Mouse (Mus musculus): ENCODE data around the gene Itprid1. TPM values are rescaled to one million over a fixed set of nuclear protein-coding genes. Genes with fewer than 3 reads are reported as not detected.

The Itprid1 gene
- not detected for total RNA-seq (2021)

- DNase-seq: no peak
- intact Hi-C loops (cut with DNase I): no loop called here
These were observed at the start of gene Itprid1 for GRCm38 (mm10) chr6:55836650-55837320. Itprid1 (plus strand) TSS chr6:55836895.

GRCm38 (mm10) chr6:55789557-55789956, 47.1 kb upstream of the Itprid1 start:
- no peak for DNase-seq
- intact Hi-C loops (cut with DNase I): no loop called here

DNA sequence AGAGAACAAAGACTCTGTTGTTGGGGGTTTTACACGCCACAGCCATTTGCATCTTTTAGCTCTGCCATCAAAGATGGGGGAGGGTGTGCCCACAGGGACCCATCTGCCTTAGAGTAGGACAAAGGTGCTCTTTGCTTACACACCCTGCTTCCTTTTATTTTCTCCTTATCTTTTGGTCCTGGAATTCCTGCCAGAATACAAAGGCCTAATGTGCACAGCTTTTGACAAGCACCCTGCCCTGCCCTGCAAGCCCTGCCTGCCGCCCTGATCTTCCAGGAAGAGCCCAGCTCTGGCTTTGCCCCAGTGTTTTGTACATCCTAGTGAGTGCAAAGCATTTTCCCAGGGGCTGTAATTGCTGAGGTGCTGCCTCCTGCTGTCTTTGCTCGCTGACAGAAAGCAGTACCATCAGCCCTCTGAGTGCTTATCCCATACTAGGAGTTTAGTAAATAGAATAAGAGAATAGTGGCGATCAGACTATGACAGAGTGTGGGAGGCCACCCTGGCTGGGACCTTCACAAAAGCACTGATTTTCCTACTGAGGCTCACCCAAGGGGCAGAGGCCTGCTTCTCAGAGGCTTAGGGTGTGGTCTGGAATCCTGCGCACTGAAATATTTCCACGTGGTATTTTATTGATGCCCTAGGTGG, 44.7 kb upstream of the Itprid1 start:
- intact Hi-C loops (cut with DNase I): no loop called here
- no peak for DNase-seq

DNA sequence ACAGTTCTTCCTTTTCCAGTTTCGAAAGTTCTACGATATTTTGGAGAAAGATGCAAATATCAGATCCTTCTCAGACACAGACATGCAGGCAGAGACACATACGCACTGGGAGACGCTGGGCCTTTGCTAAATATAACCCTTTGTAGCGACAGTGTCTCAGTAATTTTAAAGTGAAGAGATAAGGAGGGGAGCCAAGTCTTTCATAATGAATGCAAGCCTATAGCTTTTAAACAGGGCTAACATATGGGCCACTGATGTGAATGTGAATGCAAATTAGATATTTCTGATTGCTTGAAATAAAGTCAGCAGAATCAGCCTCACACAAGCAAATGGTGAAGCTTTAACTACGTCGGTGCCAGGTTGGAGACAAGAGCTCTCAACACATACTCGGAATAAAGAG, 44.2 kb upstream of the Itprid1 start:
- intact Hi-C loops (cut with DNase I): no loop called here
- DNase-seq: no peak

DNA sequence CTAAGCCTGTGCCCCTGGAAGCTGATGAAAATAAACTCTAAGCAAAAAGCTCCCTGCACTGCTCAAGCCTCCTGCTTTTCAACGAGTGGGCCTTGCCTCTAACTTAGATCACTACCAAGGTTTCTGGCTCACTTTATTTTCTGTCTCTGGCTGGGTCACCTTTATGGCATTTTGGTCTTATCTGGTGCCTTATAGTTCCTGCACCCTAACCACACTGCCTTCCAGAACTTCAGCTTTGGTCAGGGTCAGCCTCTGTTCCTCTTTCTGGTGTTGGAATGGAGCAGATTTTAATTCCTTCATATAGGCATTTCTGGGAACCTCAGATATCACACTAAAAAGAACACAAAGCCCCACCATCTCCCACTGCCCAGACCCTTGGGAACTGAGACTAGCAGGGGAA, 34.0 kb upstream of the Itprid1 start:
- intact Hi-C loops (cut with DNase I): loop anchor here (10.0 kb wide), 1 partner anchor 152 kb away; no protein-coding TSS in a partner anchor

GRCm38 (mm10) chr6:55803357-55803756, 33.3 kb upstream of the Itprid1 start:
- peak; percentile 23 to 36 for DNase-seq
- intact Hi-C loops (cut with DNase I): loop anchor here (10.0 kb wide), 1 partner anchor 151 kb away; no protein-coding TSS in a partner anchor

More for the DNA sequence above, 34.0 kb upstream of the Itprid1 start:
- DNase-seq: no peak

DNA sequence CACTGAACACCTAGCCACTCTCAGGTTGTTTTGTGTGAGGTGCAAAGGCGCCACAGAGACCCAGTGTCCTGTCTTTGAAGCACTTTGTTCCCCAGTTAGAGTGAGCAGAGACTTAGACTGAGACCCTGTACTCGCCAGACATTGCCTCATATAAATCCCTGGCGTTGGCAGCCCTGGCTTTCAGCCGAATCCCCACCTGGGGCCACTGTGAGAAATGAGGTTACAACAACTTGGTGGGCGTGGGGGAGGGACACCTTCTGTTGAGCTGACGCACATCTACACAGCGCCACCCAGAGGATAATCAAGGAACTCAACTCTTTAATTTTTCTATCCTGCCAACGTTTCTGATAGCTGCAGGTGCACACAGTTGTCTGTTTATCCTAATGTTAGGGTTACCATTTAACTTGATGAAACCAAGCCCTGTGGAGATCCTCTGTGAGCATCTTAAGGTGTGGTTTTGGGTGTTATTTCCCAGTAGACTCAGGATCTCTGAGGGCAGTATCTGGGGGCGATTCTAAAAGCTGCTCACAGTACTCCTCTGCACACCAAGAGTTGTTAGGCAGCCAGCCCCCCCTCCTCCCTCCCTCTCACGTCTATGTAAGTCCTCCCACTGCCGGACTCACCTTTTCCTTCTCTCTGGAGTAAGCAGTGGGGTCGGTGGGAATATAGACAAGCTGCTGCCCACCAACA, 32.6 kb upstream of the Itprid1 start:
- DNase-seq: peak in 1 of 2 experiments; percentile 23
- intact Hi-C loops (cut with DNase I): loop anchor here (10.0 kb wide), 1 partner anchor 151 kb away; no protein-coding TSS in a partner anchor

- intact Hi-C loops (cut with DNase I): loop anchor here (10.0 kb wide), 1 partner anchor 150 kb away; no protein-coding TSS in a partner anchor
- no peak for DNase-seq
These were observed 32.1 kb upstream of the Itprid1 start for GRCm38 (mm10) chr6:55804681-55805000.

- intact Hi-C loops (cut with DNase I): loop anchor here (10.0 kb wide), 1 partner anchor 149 kb away; no protein-coding TSS in a partner anchor
- no peak for DNase-seq
These were observed 31.2 kb upstream of the Itprid1 start for GRCm38 (mm10) chr6:55805291-55806137.

DNA sequence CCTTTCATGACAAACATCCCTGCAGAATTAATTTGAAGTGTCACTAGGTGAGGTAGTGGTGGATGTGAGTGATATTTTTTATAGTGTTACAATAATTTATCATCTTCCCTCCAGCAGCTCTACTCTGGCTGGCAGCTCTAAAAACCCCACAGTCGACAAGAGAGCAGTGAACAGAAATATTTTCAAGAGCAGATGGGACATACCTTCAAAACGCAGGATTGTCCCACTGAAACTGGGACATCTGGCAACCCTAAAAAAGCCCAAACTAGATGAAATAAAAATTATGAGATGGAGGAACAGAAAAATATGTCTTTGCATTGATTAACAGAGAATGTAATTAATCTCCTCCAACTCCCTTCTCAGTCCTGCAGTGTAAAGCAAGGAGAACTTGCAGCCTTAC, 30.2 kb upstream of the Itprid1 start:
- intact Hi-C loops (cut with DNase I): loop anchor here (10.0 kb wide), 1 partner anchor 148 kb away; no protein-coding TSS in a partner anchor
- DNase-seq: no peak

GRCm38 (mm10) chr6:55808692-55809091, 28.0 kb upstream of the Itprid1 start:
- intact Hi-C loops (cut with DNase I): loop anchor here (10.0 kb wide), 1 partner anchor 146 kb away; no protein-coding TSS in a partner anchor
- no peak for DNase-seq

DNA sequence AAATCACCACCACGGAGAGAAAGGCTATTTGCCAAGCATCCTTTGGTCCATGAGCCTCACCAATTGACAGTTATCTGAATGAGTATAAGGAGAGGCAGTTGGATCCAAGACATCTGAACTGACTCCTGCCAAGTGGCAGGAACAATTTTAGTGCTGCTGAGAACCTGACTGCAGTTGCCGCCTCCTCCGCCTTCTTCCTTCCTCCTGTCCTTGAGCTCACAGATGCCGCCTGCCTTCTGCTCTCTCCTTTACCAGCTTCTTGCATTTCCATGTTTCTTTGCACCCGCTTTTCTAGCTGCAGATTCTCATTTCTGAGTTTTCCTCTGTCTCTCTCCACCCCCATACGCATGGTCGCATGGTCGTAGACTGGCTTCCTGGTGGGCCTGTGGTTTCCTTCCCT, 25.5 kb upstream of the Itprid1 start:
- no peak for DNase-seq
- intact Hi-C loops (cut with DNase I): no loop called here

- no peak for DNase-seq
- intact Hi-C loops (cut with DNase I): loop anchor here (1.0 to 2.0 kb wide), 2 partner anchors 262 to 294 kb away; no protein-coding TSS in a partner anchor
These were observed 24.3 kb upstream of the Itprid1 start for GRCm38 (mm10) chr6:55812353-55812752.

DNA sequence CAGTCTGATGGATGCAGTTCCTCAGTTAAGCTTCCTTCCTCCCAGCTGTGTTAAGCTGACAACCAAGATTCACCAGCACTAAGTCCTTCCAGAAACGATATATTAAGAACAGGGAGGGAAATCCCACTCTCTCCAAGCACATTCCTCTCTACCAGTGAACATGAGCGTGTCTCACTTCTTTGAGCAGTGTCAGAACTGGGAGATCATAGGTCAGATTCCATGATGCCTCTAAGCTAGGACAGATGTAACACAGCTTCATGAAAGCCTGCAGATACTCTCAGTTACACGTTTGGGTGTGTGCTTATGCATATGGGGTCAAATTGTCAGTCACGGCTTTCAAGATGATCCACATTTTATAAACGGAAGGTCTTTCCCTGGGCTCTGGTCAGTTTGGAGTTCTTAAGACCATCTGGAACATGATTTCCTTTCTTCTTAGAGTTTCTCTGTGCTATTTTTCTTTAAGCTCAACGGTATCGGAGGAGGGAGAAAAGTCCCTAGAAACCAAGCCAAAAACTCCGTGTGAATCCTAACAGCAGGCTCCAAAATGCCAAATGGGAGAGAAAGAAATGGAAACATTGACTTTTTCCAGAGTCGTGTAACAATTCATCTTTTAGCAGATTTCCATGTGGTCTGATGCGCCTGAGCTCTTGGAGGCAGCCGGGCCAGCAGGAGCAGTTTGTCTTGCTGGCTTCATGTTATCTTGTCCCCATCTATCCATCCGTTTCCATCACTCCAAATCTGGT, 22.3 kb upstream of the Itprid1 start:
- intact Hi-C loops (cut with DNase I): no loop called here
- no peak for DNase-seq

- no peak for DNase-seq
- intact Hi-C loops (cut with DNase I): no loop called here
These were observed 19.8 kb upstream of the Itprid1 start for GRCm38 (mm10) chr6:55816911-55817310.

DNA sequence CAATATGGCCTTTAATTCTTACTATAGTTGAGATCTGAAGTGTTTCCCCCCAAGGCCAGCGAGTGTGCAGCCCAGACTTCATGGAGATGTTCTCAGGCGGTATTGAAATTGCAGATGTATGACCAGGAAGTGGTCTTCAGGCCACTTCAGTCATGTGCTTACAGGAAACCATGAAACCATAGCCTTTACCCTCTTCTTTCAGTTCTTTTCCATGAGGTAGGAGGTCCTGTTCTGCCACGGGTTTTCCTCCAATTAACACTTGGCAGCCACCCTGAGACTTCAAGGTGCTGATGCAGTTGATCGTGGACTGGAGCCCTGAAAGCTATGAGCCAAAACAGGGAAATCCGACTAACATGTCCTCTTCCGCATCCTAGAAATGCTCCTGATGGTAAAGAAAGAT, 7.0 kb upstream of the Itprid1 start:
- intact Hi-C loops (cut with DNase I): no loop called here
- no peak for DNase-seq

DNA sequence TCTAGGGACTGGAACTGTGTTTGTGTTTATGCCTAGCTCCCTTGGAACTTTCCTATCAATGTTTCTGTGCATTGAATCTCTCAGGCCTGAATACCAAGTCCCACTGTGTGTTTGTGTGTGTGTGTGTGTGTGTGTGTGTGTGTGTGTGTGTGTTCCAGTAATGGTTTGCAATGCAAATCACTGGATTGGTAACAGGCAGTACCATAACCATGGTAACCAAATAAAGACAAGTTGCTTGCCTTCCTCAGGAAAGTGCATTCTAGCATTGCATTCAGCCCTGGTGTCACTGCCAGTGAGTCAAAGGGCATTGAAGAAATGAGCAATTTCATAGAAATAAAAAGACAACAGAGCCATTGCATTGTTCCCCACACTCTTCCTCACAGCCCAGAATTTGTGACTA, 15.9 kb downstream of the Itprid1 start:
- DNase-seq: no peak
- intact Hi-C loops (cut with DNase I): no loop called here

DNA sequence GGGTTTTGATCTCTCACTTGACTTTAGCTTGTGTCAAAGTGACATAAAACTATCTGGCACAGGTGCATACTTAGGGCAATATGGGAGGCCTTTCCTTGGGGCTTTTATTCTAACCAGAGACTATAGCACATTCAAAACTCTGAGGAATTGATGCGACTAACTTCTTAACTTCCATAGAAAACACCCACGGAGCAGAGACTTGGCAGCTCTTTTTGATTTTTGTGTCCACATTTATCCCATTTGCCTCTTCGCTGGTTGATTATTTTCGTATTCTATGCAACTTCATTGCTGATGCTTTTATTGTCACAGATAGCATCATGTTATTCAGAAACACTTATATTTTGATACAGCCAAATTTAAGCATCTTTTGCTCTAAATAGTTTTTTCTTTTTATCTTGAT, 19.4 kb downstream of the Itprid1 start:
- intact Hi-C loops (cut with DNase I): no loop called here
- no peak for DNase-seq

DNA sequence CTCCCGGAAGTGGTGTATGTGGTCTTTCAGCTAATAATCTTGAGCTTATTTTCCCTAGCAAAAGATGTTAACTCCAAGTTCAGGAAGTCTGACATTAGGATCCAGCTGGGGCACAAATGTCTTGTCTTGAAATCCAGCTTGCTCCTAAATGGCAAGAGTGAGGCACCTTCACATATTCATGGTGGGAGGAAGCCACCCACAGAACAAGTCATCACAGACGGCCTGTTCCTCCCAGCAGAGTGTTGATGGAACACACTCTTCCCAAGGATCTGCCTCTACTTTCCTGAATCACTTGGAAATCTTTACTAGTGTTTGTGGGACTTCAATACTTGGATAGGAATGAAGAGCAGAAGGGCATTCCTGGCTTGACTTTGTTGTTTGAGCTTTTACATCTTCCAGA, 28.5 kb downstream of the Itprid1 start:
- intact Hi-C loops (cut with DNase I): no loop called here

More for the DNA sequence above, 28.5 kb downstream of the Itprid1 start:
- DNase-seq: no peak

Data from heart, postnatal 10 days (tissue).